Mouse (Mus musculus) layer of hippocampus, adult 18-20 months (tissue): Measurements from ENCODE around the gene Tbc1d30. TPM values are rescaled to one million over a fixed set of nuclear protein-coding genes. Genes with fewer than 3 reads are reported as not detected.
A peak's percentile ranks its signal among the peaks of the same experiment; 100 is the strongest.
"Not testable (repeated sequence)": the region's sequence is repeated elsewhere in the genome, so short reads cannot be mapped to it uniquely, and the experiment has no call there.

Experiments used
- DNase-seq, 2 experiments: peaks; one replicate each; pipeline ENCODE4 v3.0.0; 2022; ENCODE audit warnings: low spot score in 2 of 2
- total RNA-seq, 2 experiments: library from RNA; stranded (reverse); gene quantifications; 2 replicates each; pipeline ENCODE4 v1.2.3; 2021

Tbc1d30 gene
- total RNA-seq, 2 experiments from 2014 or later: 38.8 to 40.3 TPM

- DNase-seq: no peak
Observed at GRCm38 (mm10) chr10:121367271-121367670, 16.2 kb upstream of the Tbc1d30 start.

- no peak for DNase-seq
Observed at GRCm38 (mm10) chr10:121365781-121366272, 14.7 kb upstream of the Tbc1d30 start.

- DNase-seq: peak; percentile 68 to 83
Observed at GRCm38 (mm10) chr10:121364801-121365564, 13.9 kb upstream of the Tbc1d30 start, which contains the start of gene Gns. Gene Gns (plus strand): TSS chr10:121365090.

- no peak for DNase-seq
Observed at GRCm38 (mm10) chr10:121364306-121364705, 13.2 kb upstream of the Tbc1d30 start.

GRCm38 (mm10) chr10:121363201-121363600, 12.1 kb upstream of the Tbc1d30 start:
- DNase-seq: no peak

GRCm38 (mm10) chr10:121360358-121360757, 9.3 kb upstream of the Tbc1d30 start:
- no peak for DNase-seq

- no peak for DNase-seq
Observed at GRCm38 (mm10) chr10:121351692-121352290, 713 bp upstream of the Tbc1d30 start.

- DNase-seq: no peak
Observed at GRCm38 (mm10) chr10:121350357-121351065, 567 bp downstream of the Tbc1d30 start.

GRCm38 (mm10) chr10:121349244-121349643, 1.8 kb downstream of the Tbc1d30 start:
- DNase-seq: no peak

GRCm38 (mm10) chr10:121343867-121344266, 7.2 kb downstream of the Tbc1d30 start:
- DNase-seq: no peak

- no peak for DNase-seq
Observed at GRCm38 (mm10) chr10:121342260-121342659, 8.8 kb downstream of the Tbc1d30 start.

GRCm38 (mm10) chr10:121340754-121341593, 10.1 kb downstream of the Tbc1d30 start:
- DNase-seq: no peak

- DNase-seq: not testable (repeated sequence)
Observed at GRCm38 (mm10) chr10:121336536-121336935, 14.5 kb downstream of the Tbc1d30 start.

- peak in 1 of 2 experiments; percentile 75 for DNase-seq
Observed at GRCm38 (mm10) chr10:121334576-121334975, 16.5 kb downstream of the Tbc1d30 start.

GRCm38 (mm10) chr10:121330940-121331339, 20.1 kb downstream of the Tbc1d30 start:
- DNase-seq: peak in 1 of 2 experiments; percentile 79

GRCm38 (mm10) chr10:121329586-121329985, 21.5 kb downstream of the Tbc1d30 start:
- DNase-seq: no peak

- no peak for DNase-seq
Observed at GRCm38 (mm10) chr10:121326167-121326566, 24.9 kb downstream of the Tbc1d30 start.

- no peak for DNase-seq
Observed at GRCm38 (mm10) chr10:121323493-121323892, 27.6 kb downstream of the Tbc1d30 start.

- DNase-seq: no peak
Observed at GRCm38 (mm10) chr10:121318397-121318950, 32.6 kb downstream of the Tbc1d30 start.

GRCm38 (mm10) chr10:121316361-121316760, 34.7 kb downstream of the Tbc1d30 start:
- DNase-seq: no peak
